Mouse (Mus musculus): ENCODE results near the gene 1810013L24Rik. TPM values are rescaled to one million over a fixed set of nuclear protein-coding genes. Genes with fewer than 3 reads are reported as not detected.

The 1810013L24Rik gene
- polyA plus RNA-seq, 1 experiment from 2014 or later: 23.0 TPM

- Histone ChIP-seq H3K9ac (ENCODE audit: low read depth, low read length) (no peak overlapping the region), H3K4me2 (replicated peaks; ENCODE audit: low read depth, low read length) (no peak overlapping the region), H3K36me3 (ENCODE audit: control insufficient read depth, insufficient read depth, low read length) (no peaks in the 10 kb centered on the region), H3K27me3 (ENCODE audit: control insufficient read depth, insufficient read depth, low read length) (no peaks in the 10 kb centered on the region), H3K27ac (ENCODE audit: low read depth, low read length) (no peak overlapping the region), H3K4me3 (ENCODE audit: low read depth, low read length) (no peak overlapping the region), H3K4me1 (replicated peaks; ENCODE audit: control insufficient read depth, insufficient read depth, low read length) (no peaks in the 10 kb centered on the region), H3K9me3 (ENCODE audit: control insufficient read depth, low read length) (no peaks in the 10 kb centered on the region)
- WGBS: 10% methylated on average over 3 of the region's 3 CpGs
- DNase-seq (ENCODE audit: low spot score) (no peak), ATAC-seq (ENCODE audit: low FRiP score) (no peak)
Observed at GRCm38 (mm10) chr16:8794952-8795351, 34.9 kb upstream of the 1810013L24Rik start.

GRCm38 (mm10) chr16:8795906-8796305 is 34.0 kb upstream of the 1810013L24Rik start:
- Histone ChIP-seq H3K9me3 (ENCODE audit: control insufficient read depth, low read length) (no peaks in the 10 kb centered on the region), H3K27ac (ENCODE audit: low read depth, low read length) (no peak overlapping the region), H3K27me3 (ENCODE audit: control insufficient read depth, insufficient read depth, low read length) (no peaks in the 10 kb centered on the region), H3K4me2 (replicated peaks; ENCODE audit: low read depth, low read length) (no peak overlapping the region), H3K9ac (ENCODE audit: low read depth, low read length) (no peak overlapping the region), H3K4me3 (ENCODE audit: low read depth, low read length) (no peak overlapping the region), H3K36me3 (ENCODE audit: control insufficient read depth, insufficient read depth, low read length) (no peaks in the 10 kb centered on the region), H3K4me1 (replicated peaks; ENCODE audit: control insufficient read depth, insufficient read depth, low read length) (no peaks in the 10 kb centered on the region)
- WGBS: 81% methylated on average over 2 of the region's 2 CpGs
- no peak for ATAC-seq (ENCODE audit: low FRiP score)
- DNase-seq (ENCODE audit: low spot score): no peak

GRCm38 (mm10) chr16:8806703-8807102 is 23.2 kb upstream of the 1810013L24Rik start:
- Histone ChIP-seq H3K27ac (ENCODE audit: low read depth, low read length) (no peak overlapping the region), H3K27me3 (ENCODE audit: control insufficient read depth, insufficient read depth, low read length) (no peaks in the 10 kb centered on the region), H3K4me1 (replicated peaks; ENCODE audit: control insufficient read depth, insufficient read depth, low read length) (no peaks in the 10 kb centered on the region), H3K4me3 (ENCODE audit: low read depth, low read length) (no peak overlapping the region), H3K4me2 (replicated peaks; ENCODE audit: low read depth, low read length) (no peak overlapping the region), H3K36me3 (ENCODE audit: control insufficient read depth, insufficient read depth, low read length) (no peaks in the 10 kb centered on the region), H3K9ac (ENCODE audit: low read depth, low read length) (no peak overlapping the region), H3K9me3 (ENCODE audit: control insufficient read depth, low read length) (no peaks in the 10 kb centered on the region)
- WGBS: 22% methylated on average over 4 of the region's 4 CpGs
- no peak for ATAC-seq (ENCODE audit: low FRiP score)
- peak; percentile 62 for DNase-seq (ENCODE audit: low spot score)

- Histone ChIP-seq H3K4me3 (ENCODE audit: low read depth, low read length) (no peak overlapping the region), H3K4me2 (replicated peaks; ENCODE audit: low read depth, low read length) (no peak overlapping the region), H3K36me3 (ENCODE audit: control insufficient read depth, insufficient read depth, low read length) (no peaks in the 10 kb centered on the region), H3K9ac (ENCODE audit: low read depth, low read length) (no peak overlapping the region), H3K27me3 (ENCODE audit: control insufficient read depth, insufficient read depth, low read length) (no peaks in the 10 kb centered on the region), H3K4me1 (replicated peaks; ENCODE audit: control insufficient read depth, insufficient read depth, low read length) (no peaks in the 10 kb centered on the region), H3K9me3 (ENCODE audit: control insufficient read depth, low read length) (no peaks in the 10 kb centered on the region), H3K27ac (ENCODE audit: low read depth, low read length) (no peak overlapping the region)
- DNase-seq (ENCODE audit: low spot score) (no peak), ATAC-seq (ENCODE audit: low FRiP score) (no peak)
- WGBS: 91% methylated on average over 14 of the region's 14 CpGs
Observed at GRCm38 (mm10) chr16:8810399-8811127, 19.3 kb upstream of the 1810013L24Rik start.

GRCm38 (mm10) chr16:8817872-8818271 is 12.0 kb upstream of the 1810013L24Rik start:
- no peaks in the 10 kb centered on the region for H3K36me3 ChIP-seq (ENCODE audit: control insufficient read depth, insufficient read depth, low read length)
- H3K4me1 ChIP-seq (replicated peaks; ENCODE audit: control insufficient read depth, insufficient read depth, low read length): no peaks in the 10 kb centered on the region
- no peak for DNase-seq (ENCODE audit: low spot score)
- no peak for ATAC-seq (ENCODE audit: low FRiP score)
- no peaks in the 10 kb centered on the region for H3K27me3 ChIP-seq (ENCODE audit: control insufficient read depth, insufficient read depth, low read length)
- H3K4me2 ChIP-seq (replicated peaks; ENCODE audit: low read depth, low read length): no peak overlapping the region
- H3K27ac ChIP-seq (ENCODE audit: low read depth, low read length): no peak overlapping the region
- no peak overlapping the region for H3K9ac ChIP-seq (ENCODE audit: low read depth, low read length)
- WGBS: 77% methylated on average over 4 of the region's 4 CpGs
- no peak overlapping the region for H3K4me3 ChIP-seq (ENCODE audit: low read depth, low read length)
- H3K9me3 ChIP-seq (ENCODE audit: control insufficient read depth, low read length): no peaks in the 10 kb centered on the region

- H3K4me2 ChIP-seq (replicated peaks; ENCODE audit: low read depth, low read length): no peak overlapping the region
- H3K27me3 ChIP-seq (ENCODE audit: control insufficient read depth, insufficient read depth, low read length): no peaks in the 10 kb centered on the region
- WGBS: 91% methylated on average over 1 of the region's 1 CpGs
- no peak for ATAC-seq (ENCODE audit: low FRiP score)
- H3K27ac ChIP-seq (ENCODE audit: low read depth, low read length): no peak overlapping the region
- H3K9ac ChIP-seq (ENCODE audit: low read depth, low read length): no peak overlapping the region
- no peak overlapping the region for H3K4me3 ChIP-seq (ENCODE audit: low read depth, low read length)
- H3K4me1 ChIP-seq (replicated peaks; ENCODE audit: control insufficient read depth, insufficient read depth, low read length): no peaks in the 10 kb centered on the region
- H3K9me3 ChIP-seq (ENCODE audit: control insufficient read depth, low read length): no peaks in the 10 kb centered on the region
- DNase-seq (ENCODE audit: low spot score): no peak
- no peaks in the 10 kb centered on the region for H3K36me3 ChIP-seq (ENCODE audit: control insufficient read depth, insufficient read depth, low read length)
Observed at GRCm38 (mm10) chr16:8821429-8821828, 8.5 kb upstream of the 1810013L24Rik start.

GRCm38 (mm10) chr16:8822586-8822985 is 7.3 kb upstream of the 1810013L24Rik start:
- H3K27me3 ChIP-seq (ENCODE audit: control insufficient read depth, insufficient read depth, low read length): no peaks in the 10 kb centered on the region
- H3K9ac ChIP-seq (ENCODE audit: low read depth, low read length): no peak overlapping the region
- DNase-seq (ENCODE audit: low spot score): no peak
- no peaks in the 10 kb centered on the region for H3K9me3 ChIP-seq (ENCODE audit: control insufficient read depth, low read length)
- H3K4me2 ChIP-seq (replicated peaks; ENCODE audit: low read depth, low read length): no peak overlapping the region
- H3K27ac ChIP-seq (ENCODE audit: low read depth, low read length): no peak overlapping the region
- WGBS: 80% methylated on average over 4 of the region's 4 CpGs
- no peak for ATAC-seq (ENCODE audit: low FRiP score)
- H3K36me3 ChIP-seq (ENCODE audit: control insufficient read depth, insufficient read depth, low read length): no peaks in the 10 kb centered on the region
- no peak overlapping the region for H3K4me3 ChIP-seq (ENCODE audit: low read depth, low read length)
- no peaks in the 10 kb centered on the region for H3K4me1 ChIP-seq (replicated peaks; ENCODE audit: control insufficient read depth, insufficient read depth, low read length)

- no peak for DNase-seq (ENCODE audit: low spot score)
- Histone ChIP-seq H3K27ac (ENCODE audit: low read depth, low read length) (no peak overlapping the region), H3K4me2 (replicated peaks; ENCODE audit: low read depth, low read length) (no peak overlapping the region), H3K4me1 (replicated peaks; ENCODE audit: control insufficient read depth, insufficient read depth, low read length) (no peaks in the 10 kb centered on the region), H3K4me3 (ENCODE audit: low read depth, low read length) (no peak overlapping the region), H3K27me3 (ENCODE audit: control insufficient read depth, insufficient read depth, low read length) (no peaks in the 10 kb centered on the region), H3K9ac (ENCODE audit: low read depth, low read length) (no peak overlapping the region), H3K36me3 (ENCODE audit: control insufficient read depth, insufficient read depth, low read length) (no peaks in the 10 kb centered on the region), H3K9me3 (ENCODE audit: control insufficient read depth, low read length) (no peaks in the 10 kb centered on the region)
- WGBS: 88% methylated on average over 2 of the region's 2 CpGs
- no peak for ATAC-seq (ENCODE audit: low FRiP score)
Observed at GRCm38 (mm10) chr16:8823661-8824060, 6.2 kb upstream of the 1810013L24Rik start.

- Histone ChIP-seq H3K27me3 (ENCODE audit: control insufficient read depth, insufficient read depth, low read length) (no peaks in the 10 kb centered on the region), H3K9me3 (ENCODE audit: control insufficient read depth, low read length) (no peaks in the 10 kb centered on the region), H3K4me2 (replicated peaks; ENCODE audit: low read depth, low read length) (no peak overlapping the region), H3K9ac (ENCODE audit: low read depth, low read length) (no peak overlapping the region), H3K4me3 (ENCODE audit: low read depth, low read length) (no peak overlapping the region), H3K27ac (ENCODE audit: low read depth, low read length) (no peak overlapping the region), H3K4me1 (replicated peaks; ENCODE audit: control insufficient read depth, insufficient read depth, low read length) (no peaks in the 10 kb centered on the region), H3K36me3 (ENCODE audit: control insufficient read depth, insufficient read depth, low read length) (no peaks in the 10 kb centered on the region)
- DNase-seq (ENCODE audit: low spot score): no peak
- 89% methylated on average over 7 of the region's 7 CpGs for WGBS
- no peak for ATAC-seq (ENCODE audit: low FRiP score)
Observed at GRCm38 (mm10) chr16:8827366-8827765, 2.5 kb upstream of the 1810013L24Rik start.

All from hindbrain, embryonic 11.5 days (tissue).